Mouse (Mus musculus) left cerebral cortex, postnatal 36 days (tissue): ENCODE measurements at regions not wholly inside any gene's neighbourhood (a gene's known extent, or its start where the extent isn't known, plus 50 kb on each side); places are given as distances from the start of the nearest gene placed in this dataset.

Source experiments
- DNase-seq, 2 experiments: peaks; one replicate each; pipeline ENCODE4 v3.0.0; 2021 to 2022; ENCODE audit warnings: low spot score in 2 of 2, mixed read lengths in 1 of 2
- intact Hi-C: fragments of 180-260 bp; cut with DNase I; formaldehyde crosslinking; loops from one replicate; pipeline ENCODE4 v1.15.1; 2025

- no peak for DNase-seq
- intact Hi-C loops = no loop called here
These were observed 95.8 kb downstream of the Asb7 start for GRCm38 (mm10) chr7:66593619-66594018.

DNA sequence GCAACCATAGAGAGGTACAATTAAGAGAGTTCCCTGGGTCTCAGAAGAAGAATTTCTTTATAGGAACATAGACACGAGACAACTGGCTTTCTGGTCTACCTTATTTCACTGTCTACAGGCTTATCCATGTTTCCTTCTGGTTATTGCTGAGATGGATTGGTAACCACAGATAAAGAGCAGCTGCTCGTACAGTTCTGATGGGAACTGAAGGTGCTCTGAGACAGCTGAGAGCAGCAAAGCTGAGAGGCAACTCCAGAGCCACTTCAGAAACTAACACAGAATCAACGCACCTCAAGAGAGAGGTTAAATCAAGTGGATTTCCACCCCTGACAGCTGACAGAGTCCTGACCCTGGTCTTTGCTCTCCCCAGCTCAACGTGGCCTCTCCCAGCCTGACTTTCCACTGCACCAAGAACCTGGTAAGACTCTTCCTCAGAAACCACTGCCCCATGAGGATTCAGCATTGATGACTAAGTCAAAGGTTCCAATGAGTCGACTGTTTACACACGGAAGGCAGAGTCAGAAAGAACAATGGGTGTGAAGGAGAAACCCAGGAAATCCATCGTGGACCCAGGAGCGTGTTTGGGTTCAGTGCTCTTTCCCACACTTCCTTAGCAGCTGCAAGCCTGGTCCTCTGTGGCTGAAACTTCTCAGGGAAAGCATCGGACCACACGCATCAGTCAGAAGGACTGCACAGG is 97.7 kb downstream of the Asb7 start:
- intact Hi-C loops = no loop called here
- DNase-seq = no peak

DNA sequence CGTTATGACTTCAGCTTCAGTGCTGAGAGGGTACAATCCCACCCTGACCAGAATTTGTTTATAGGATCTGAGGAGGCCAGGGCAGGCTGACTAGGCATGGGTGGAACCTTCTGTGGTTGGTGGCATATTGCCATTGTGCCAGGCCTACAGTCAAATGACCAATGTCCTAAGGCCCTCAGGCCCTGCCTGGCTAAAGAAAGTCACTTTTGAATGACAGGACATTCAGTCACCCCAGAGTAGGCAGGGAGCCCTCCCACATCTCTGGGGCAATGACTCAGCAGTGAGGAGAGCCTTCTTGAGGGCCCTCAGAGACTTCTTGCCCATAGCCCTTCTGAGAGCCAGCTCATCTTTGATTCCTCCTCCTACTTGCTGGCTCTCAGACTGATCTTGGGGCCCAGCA is 102.9 kb downstream of the Asb7 start:
- intact Hi-C loops = no loop called here
- DNase-seq = no peak

DNA sequence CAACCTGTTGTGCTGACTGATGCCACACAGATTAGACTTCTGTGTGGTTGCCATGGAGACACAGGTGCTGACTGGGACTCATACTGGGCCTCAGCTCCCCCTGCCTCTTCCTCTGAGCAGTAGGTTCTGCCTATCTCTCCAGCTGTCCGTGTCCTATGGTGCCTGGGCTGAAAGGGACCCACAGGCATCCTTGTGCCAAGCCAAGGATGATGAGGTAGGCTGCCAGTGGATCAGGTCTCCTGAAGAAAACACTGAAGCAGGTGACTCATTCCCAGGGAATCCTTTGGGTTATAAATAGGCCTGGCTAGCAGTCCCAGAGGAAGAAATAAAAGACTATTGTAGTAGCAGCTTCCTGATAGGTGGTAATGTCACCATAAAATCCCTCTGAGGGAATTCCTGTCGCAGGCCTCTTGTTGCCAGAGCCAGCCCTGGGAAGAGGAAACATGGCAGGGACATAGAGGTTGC is 108.7 kb downstream of the Asb7 start:
- intact Hi-C loops = no loop called here
- no peak for DNase-seq

GRCm38 (mm10) chr7:66576261-66576660 is 113.1 kb downstream of the Asb7 start:
- intact Hi-C loops = no loop called here
- DNase-seq = no peak

DNA sequence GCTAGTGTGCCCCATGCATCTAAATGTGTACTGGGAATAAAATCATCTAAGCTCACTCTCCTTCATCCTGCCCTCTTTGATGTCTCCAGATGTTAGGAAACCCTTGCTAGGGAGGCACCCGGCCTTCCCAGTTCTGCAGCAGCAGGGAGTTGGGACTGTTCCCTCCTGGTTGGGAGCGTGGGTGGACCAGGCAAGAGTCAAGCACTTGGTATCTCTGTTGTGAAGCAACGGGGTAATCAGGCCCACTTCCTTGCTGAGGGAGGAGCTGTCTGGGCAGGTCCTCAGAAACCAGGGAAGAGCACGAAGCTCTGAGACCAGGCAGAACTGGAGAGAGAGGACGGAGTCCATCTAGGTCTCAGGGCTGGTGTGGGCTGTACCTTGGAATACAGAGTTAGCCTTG is 117.9 kb downstream of the Asb7 start:
- intact Hi-C loops = no loop called here

GRCm38 (mm10) chr7:66547694-66548093 is 120.4 kb upstream of the Aldh1a3 start:
- intact Hi-C loops = no loop called here
- DNase-seq = no peak

More for the DNA sequence above, 117.9 kb downstream of the Asb7 start:
- no peak for DNase-seq

DNA sequence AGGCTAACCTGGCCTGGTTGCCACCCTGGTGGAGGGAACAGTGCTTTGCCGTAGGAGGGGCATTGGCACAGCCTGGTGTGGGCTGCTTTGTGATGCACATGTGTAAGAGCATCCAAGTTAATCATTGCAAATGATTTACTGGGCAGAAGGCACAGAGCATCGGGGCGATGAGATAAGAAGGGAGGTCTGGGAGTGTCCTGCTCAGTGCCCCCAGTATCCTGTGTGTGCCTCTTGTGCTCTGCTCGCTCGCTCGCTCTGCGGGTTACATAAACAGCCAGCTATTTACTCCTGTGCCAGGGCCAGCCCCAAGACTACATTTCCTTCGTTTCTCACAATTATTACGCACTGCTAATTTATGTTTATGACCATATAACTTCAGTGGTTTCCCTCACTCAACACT is 117.9 kb upstream of the Aldh1a3 start:
- DNase-seq = no peak
- intact Hi-C loops = no loop called here

DNA sequence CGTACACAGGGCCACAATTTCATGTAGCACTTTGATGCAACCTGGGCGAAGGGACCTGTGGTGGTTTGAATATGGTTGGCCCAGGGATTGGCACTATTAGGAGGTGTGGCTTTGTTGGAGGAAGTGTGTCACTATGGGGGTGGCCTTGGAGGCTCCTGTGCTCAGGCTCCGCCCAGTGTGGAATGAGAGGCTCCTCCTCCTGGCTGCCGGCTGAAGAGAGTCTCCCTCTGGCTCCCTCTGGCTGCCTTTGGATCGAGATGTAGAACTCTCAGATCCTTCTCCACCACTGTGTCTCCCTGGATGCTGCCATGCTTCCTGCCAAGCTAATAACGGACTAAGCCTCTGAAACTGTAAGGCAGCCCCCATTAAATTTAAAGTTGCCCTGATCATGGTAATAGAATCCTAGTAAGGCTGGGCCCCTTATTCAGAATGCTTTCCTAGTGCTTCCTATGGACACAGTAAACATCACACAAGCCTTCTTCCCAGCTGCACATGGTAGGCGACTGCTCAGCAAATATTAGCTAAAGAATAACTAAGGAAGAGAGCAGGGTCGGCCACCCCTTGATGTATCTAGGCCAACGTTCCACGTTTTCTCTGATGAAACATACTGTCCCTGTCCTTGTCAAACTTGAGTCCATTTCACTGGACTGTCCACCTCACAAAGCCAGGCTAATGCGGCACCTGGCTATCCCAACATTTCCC is 117.2 kb upstream of the Aldh1a3 start:
- intact Hi-C loops = no loop called here
- DNase-seq = no peak

DNA sequence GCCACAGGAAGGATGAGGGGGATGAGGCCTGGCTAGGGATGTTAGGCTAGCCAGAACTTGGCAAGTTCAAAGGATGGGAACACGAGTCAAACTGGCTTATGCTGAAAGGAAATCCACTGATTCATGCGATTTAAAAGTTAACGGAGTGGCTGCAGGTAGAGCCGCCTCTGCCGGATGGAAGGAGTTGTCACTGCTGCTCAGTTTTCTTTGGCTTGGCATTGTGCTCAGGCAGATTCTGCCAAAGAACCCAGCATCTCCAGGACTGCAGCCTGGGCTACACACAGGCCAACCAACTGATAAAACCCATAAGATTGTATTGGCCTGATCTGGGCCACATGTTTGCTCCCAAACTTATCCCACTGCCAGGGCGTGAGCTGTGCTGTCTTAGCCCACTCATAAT is 105.3 kb upstream of the Aldh1a3 start:
- intact Hi-C loops = no loop called here
- DNase-seq = no peak

DNA sequence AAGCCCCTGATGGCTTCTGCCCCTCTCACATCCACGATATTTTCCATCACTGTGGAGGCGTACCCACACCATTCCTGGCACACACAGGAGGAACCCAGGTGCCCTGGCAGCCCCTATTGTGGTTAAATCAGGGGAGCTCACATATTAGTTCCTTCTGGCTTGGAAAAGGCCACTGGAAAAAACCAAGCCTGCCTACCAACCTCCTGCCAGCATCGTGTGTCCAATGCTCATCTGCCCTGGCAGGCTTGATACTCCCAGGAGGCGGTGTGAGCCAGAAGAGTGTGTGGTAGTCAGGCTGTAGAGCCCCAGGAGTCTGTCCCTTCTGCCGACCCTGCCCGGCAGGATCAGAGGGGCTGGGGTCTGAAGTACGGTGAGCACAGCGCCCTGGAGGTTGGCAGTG is 104.7 kb upstream of the Aldh1a3 start:
- intact Hi-C loops = no loop called here
- DNase-seq = no peak

- DNase-seq = no peak
- intact Hi-C loops = no loop called here
These were observed 103.8 kb upstream of the Aldh1a3 start for GRCm38 (mm10) chr7:66531111-66531510.

DNA sequence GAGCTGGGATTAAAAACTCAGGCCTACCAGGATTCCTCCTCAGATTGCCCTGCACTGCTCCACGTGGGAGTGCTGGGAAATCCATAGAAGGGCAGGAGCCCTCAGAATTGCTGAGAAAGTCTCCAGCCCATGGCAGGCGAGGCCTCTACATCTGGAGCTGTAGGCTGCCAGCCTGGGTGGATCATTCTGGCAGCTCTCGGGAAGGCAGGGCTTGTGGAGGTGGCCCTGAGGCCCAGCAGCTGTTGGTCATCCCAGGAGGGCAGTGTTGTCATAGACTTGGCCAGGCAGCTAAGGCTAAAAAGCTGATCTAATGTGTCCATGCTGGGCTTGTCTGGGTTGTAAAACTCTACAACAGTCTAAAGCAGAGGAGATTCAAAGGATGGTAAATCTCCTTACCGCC is 101.6 kb upstream of the Aldh1a3 start:
- intact Hi-C loops = no loop called here
- no peak for DNase-seq

DNA sequence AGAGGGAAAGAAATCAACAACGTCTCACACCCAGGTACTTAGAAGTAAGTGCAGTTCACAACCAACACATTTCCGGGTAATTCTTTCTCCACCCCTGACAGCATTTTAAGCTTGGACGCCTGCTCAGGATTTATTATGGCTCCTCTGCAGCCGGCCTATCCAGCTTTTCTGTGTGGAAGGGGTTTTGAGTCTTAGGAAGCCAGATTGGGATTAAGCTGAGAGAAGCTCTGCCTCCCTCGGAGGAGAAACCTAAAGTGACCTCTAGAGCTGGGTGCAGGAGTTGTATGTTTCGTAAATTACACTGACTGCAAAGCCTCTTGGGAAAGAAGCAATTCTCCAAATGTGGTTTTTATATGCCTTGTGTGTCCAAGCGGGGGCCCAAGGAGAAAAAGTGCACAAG is 96.6 kb upstream of the Aldh1a3 start:
- intact Hi-C loops = loop anchor here (5.0 kb wide), 1 partner anchor 608 kb away; no protein-coding TSS in a partner anchor
- DNase-seq = no peak

GRCm38 (mm10) chr7:66521522-66521921 is 94.2 kb upstream of the Aldh1a3 start:
- no peak for DNase-seq
- intact Hi-C loops = loop anchor here (5.0 kb wide), 1 partner anchor 611 kb away; no protein-coding TSS in a partner anchor

GRCm38 (mm10) chr7:66516143-66516542 is 88.8 kb upstream of the Aldh1a3 start:
- DNase-seq = no peak
- intact Hi-C loops = no loop called here

DNA sequence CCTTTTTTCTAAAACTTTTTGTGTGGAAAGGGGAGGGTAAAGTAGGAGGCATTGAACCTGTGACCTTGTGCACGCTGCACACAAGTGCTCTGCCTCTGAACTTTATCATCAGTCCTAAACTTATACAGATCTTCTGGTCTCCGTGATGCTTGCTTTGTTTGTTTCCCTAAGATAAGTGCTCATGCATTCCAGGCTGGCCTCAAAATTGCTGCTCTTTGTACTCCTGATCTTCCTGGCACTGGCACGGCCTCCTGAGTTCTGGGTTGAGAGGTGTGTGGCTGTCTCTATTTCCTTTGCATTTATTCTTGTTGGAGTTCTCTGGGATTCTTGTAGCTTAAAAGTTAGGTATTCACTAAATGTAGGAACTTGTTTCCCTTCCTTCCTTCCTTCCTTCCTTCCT is 86.1 kb upstream of the Aldh1a3 start:
- intact Hi-C loops = no loop called here
- no peak for DNase-seq

GRCm38 (mm10) chr7:66505734-66506133 is 78.4 kb upstream of the Aldh1a3 start:
- DNase-seq = no peak
- intact Hi-C loops = no loop called here

DNA sequence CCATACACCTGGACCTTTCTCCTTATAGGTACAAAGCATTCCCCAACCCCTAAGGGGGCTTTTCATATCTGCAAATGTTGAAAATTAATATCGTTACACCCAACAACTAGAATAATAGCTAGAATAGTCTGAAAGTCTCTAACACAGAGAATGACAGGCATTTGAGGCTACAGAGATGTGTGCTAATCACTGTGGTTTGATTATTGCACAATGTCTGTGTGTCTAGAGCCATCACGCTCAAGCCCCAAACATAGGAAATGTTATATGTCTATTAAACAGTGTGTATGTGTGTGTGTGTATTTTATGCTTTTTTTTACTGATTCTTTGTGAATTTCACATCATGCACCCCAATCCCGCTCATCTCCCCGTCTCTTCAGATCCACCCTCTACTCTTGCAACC is 77.2 kb upstream of the Aldh1a3 start:
- intact Hi-C loops = no loop called here
- no peak for DNase-seq

DNA sequence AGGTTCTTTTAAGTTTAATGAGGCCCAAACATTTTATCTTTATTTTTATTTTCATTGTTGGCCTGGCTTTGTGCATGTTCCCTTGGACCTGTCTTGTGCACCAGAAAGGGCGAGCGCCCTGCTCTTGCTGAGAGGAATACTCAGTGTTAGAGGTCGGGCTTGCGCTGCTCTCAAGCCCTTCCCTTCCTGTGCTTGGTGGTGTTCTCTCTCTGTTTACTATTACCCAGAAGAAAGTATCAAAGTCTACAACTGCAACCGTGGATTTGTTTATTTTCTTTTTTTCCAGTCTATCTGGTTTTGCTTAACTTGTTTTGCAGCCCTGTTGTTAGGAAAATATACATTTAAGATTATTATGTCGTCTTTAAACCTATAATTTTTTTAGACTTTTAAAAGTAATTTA is 74.1 kb upstream of the Aldh1a3 start:
- intact Hi-C loops = no loop called here
- no peak for DNase-seq

GRCm38 (mm10) chr7:66497480-66497879 is 70.2 kb upstream of the Aldh1a3 start:
- intact Hi-C loops = no loop called here
- DNase-seq = no peak
